Mouse (Mus musculus): ENCODE measurements around the gene Afp. TPM values are rescaled to one million over a fixed set of nuclear protein-coding genes. Genes with fewer than 3 reads are reported as not detected.

The Afp gene
- total RNA-seq, 2 experiments from 2014 or later = not detected

- no peak for DNase-seq
These were observed 16.9 kb downstream of the Afp start for GRCm38 (mm10) chr5:90507411-90507949.

- no peak for DNase-seq
These were observed 19.5 kb downstream of the Afp start for GRCm38 (mm10) chr5:90509828-90510592.

- DNase-seq = no peak
These were observed 21.9 kb downstream of the Afp start for GRCm38 (mm10) chr5:90512288-90512955.

GRCm38 (mm10) chr5:90515561-90515960 lies 25.0 kb downstream of the Afp start:
- no peak for DNase-seq

DNA sequence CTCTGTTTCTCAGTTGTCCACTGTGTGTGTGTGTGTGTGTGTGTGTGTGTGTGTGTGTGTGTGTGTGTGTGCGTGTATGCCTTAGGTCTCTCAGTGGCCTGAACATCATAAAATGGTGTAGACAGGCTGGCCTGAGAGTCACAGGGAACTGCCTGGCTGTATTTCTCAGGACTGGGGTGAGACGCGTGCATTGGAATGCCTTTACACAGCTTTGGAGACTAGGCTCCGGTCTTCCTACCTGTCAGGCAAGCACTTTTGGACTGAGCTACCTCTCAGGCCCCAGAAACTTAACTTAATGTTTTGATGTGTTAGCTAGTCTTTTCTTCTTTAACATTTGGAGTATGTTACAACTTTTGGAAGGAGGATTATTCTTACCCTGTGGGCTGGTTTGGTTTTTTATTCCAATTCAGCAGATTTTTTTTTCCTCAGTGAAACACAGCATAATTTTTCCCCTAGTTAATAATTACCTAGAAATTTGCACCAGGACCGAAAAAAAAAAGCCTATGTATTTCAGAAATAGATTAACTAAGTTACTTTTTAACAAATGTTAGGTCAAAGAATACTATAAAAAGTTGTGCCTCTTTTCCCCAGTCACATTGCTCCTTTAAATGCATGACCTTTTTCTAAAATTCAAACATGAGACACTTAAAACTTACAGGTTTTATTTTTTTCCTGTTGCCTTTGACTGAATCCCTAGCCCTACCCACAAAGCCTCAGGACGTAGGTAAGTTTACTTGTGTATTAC lies 28.0 kb downstream of the Afp start, which contains the start of gene Afm:
Afm (plus strand) TSS at position 577 of the 745 bp plus-strand sequence.
- DNase-seq = no peak

DNA sequence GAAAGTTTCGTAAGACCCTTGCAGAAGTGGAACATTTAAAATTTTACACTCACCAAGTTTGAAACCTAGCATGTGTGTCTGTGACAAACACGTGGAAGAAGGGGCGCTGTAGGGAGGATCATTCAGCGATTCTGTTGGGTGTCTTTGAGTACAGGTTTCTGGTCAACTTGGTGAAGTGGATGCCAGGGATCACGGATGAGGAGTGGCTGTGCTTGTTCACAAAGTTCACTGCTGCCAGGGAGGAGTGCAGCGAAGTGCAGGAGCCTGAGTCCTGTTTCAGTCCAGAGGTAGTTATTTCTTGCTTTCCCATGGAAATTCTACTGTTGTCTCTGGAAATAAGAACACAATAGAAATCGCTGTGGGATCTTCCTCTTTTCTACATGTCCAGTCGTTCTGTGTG lies 60.7 kb downstream of the Afp start:
- DNase-seq = no peak

GRCm38 (mm10) chr5:90556052-90556451 lies 65.5 kb downstream of the Afp start:
- DNase-seq = no peak

Other genes with a start within 250 kb of the Afp start
- 10 to 100 TPM; 88.8 to 91.5 TPM for gene Ankrd17, start 124.2 kb upstream of the Afp start, total RNA-seq (2021)
- 1 to 10 TPM; 2.2 to 3.4 TPM for gene Gm9958, start 123.5 kb upstream of the Afp start, total RNA-seq (2021)
- gene Alb, start 29.8 kb upstream of the Afp start, total RNA-seq (2021) = 10 to 100 TPM in 1 of 2 experiments, 1 to 10 TPM in 1; 4.4 to 24.0 TPM
- under 1 TPM in 1 of 2 experiments, not detected in 1; 0.40 TPM for gene Afm, start 28.2 kb downstream of the Afp start, total RNA-seq (2021)
- gene 5830473C10Rik, start 70.4 kb downstream of the Afp start, total RNA-seq (2021) = not detected
- 1 to 10 TPM; 1.5 to 2.8 TPM for gene Rassf6, start 149.9 kb downstream of the Afp start, total RNA-seq (2021)

Measured in adrenal gland, postnatal 36 days (tissue).